In genomic region chr2:153525906-153526311, GRCm38 (mm10) we compare ENCODE assay signal across 8 mouse cellular contexts. TPM values are rescaled to one million over a fixed set of nuclear protein-coding genes. Genes with fewer than 3 reads are reported as not detected.
A peak's percentile ranks its signal among the peaks of the same experiment; 100 is the strongest.
DNase-seq lines count a peak whose midpoint lies in the region; ATAC-seq lines count a peak whose summit lies in the region.

No protein-coding gene starts in this region.

- H3K9ac ChIP-seq in kidney, embryonic 14.5 days (ENCODE audit: low read depth, low read length), result peak overlapping the region; percentile 20; the same call in 1 of the 2 replicates

- H3K27me3 ChIP-seq in kidney, embryonic 14.5 days (ENCODE audit: control insufficient read depth, insufficient read depth, low read length), result peaks cover 14% of the 10 kb centered on the region

- DNase-seq in kidney, adult 18-20 months, result no peak
- peak; percentile 67 for DNase-seq in T-cell, adult 2 months (ENCODE audit: low spot score)
- DNase-seq in thymus, adult 18-20 months, result peak; percentile 69 to 80
- DNase-seq in layer of hippocampus, adult 18-20 months (ENCODE audit: low spot score in 2 of 2), result no peak
- no peak for DNase-seq in gastrocnemius, postnatal 36 days

- intact Hi-C loops in gastrocnemius, postnatal 36 days (cut with DNase I), result loop anchor here (10.0 kb wide), 1 partner anchor 59 kb away; no protein-coding TSS in a partner anchor

- H3K27ac ChIP-seq in kidney, embryonic 14.5 days (ENCODE audit: low read depth, low read length), result peak overlapping the region; percentile 59

- no peaks in the 10 kb centered on the region for H3K9me3 ChIP-seq in kidney, embryonic 14.5 days (ENCODE audit: control insufficient read depth, low read length)

- H3K4me3 ChIP-seq in kidney, embryonic 14.5 days (ENCODE audit: low read length), result no peak overlapping the region

- no peaks in the 10 kb centered on the region for H3K36me3 ChIP-seq in kidney, embryonic 14.5 days (ENCODE audit: control insufficient read depth, insufficient read depth, low read length)

- 0 out of 2 replicates have a peak overlapping the region, but pooled peaks have one; percentile 4 for H3K4me2 ChIP-seq in kidney, embryonic 14.5 days (replicated peaks; ENCODE audit: low read depth, low read length)

- ATAC-seq in kidney, embryonic 14.5 days (ENCODE audit: low FRiP score, low TSS enrichment), result peak; percentile 1; the same call in 1 of the 2 replicates
- peak; percentile 71 to 87 for ATAC-seq in hematopoietic stem cell, adult 5-6 weeks (replicated peaks in 1 of 2; ENCODE audit: insufficient read depth in 1 of 2, low FRiP score in 2 of 2, low TSS enrichment in 1 of 2, low read depth in 1 of 2, poor library complexity in 2 of 2, severe bottlenecking in 2 of 2)
- ATAC-seq in megakaryocyte, adult 5-6 weeks (ENCODE audit: poor library complexity, severe bottlenecking), result peak; percentile 79

- H3K4me1 ChIP-seq in kidney, embryonic 14.5 days (ENCODE audit: control insufficient read depth, insufficient read depth, low read length), result peaks cover 31% of the 10 kb centered on the region

- WGBS in kidney, embryonic 14.5 days, result 5% methylated on average over 10 of the region's 10 CpGs

RNA-seq across cellular contexts. Expression of gene Nol4l, which starts 3.9 kb away (rescaled TPM):
- polyA plus RNA-seq in kidney, embryonic 14.5 days (2014; fragmentation: Nextera tagmentation; extraction: Ambion mirVana), result 10.5 and 17.1 TPM in 2 replicates
- 5.2 and 8.1 TPM in 2 replicates for total RNA-seq in hematopoietic stem cell, adult 5-6 weeks (2017)
- 1.2 and 2.1 TPM in 2 replicates for total RNA-seq in megakaryocyte, adult 5-6 weeks (2015)
- total RNA-seq in megakaryocyte, adult 5-6 weeks (2017), result 0.20 and 0.62 TPM in 2 replicates
- 10 to 100 TPM; 46.5 to 48.1 TPM for total RNA-seq in layer of hippocampus, adult 18-20 months (2021)
- 1 to 10 TPM in 1 of 2 experiments, under 1 TPM in 1; 0.94 to 1.0 TPM for total RNA-seq in gastrocnemius, postnatal 36 days (2021)

RNA-seq across cellular contexts. Expression of gene 4930404H24Rik, which starts 33.3 kb away (rescaled TPM):
- not detected in 2 replicates for polyA plus RNA-seq in kidney, embryonic 14.5 days (2014; fragmentation: Nextera tagmentation; extraction: Ambion mirVana)
- not detected in 2 replicates for total RNA-seq in hematopoietic stem cell, adult 5-6 weeks (2017)
- not detected in 2 replicates for total RNA-seq in megakaryocyte, adult 5-6 weeks (2015)
- total RNA-seq in megakaryocyte, adult 5-6 weeks (2017), result not detected in 2 replicates
- total RNA-seq in layer of hippocampus, adult 18-20 months (2021), result not detected
- not detected for total RNA-seq in gastrocnemius, postnatal 36 days (2021)

Comparison
In these comparisons a context has a peak if more than half of its experiments do, and no peak if none do; other contexts are left out.
1. ATAC-seq: peak in every context shown above with its lines; median percentile 79 in hematopoietic stem cell, adult 5-6 weeks; 79 in megakaryocyte, adult 5-6 weeks; 1 in kidney, embryonic 14.5 days.
2. DNase-seq: peak in T-cell, adult 2 months (single experiment) and thymus, adult 18-20 months (2 of 2); none in kidney, adult 18-20 months (single experiment), layer of hippocampus, adult 18-20 months (0 of 2) and gastrocnemius, postnatal 36 days (0 of 2).